ENCODE assay signal across 15 mouse cellular contexts in the genomic region with DNA sequence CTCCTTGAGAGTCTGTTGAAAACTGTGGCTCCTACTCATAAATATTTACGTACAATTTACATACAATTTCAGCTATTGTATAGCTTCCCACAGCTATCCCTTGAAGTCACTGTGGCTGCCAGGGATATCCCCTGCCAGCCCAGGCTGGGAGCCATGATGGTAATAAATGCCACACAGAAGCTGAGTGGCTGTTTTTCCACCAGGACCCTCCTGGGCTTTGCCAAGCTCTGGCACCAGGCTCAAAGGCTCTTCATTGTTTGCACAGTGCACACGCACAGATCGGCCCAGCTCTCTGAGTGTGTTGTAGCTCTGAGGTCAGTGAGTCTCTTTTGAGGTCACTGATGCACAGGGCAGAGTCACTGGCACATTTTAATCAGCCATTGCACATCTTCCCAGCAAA. TPM values are rescaled to one million over a fixed set of nuclear protein-coding genes. Genes with fewer than 3 reads are reported as not detected.
A peak's percentile ranks its signal among the peaks of the same experiment; 100 is the strongest.
DNase-seq lines count a peak whose midpoint lies in the region; ATAC-seq lines count a peak whose summit lies in the region.
"Had no signal": no experiment of that assay in that cellular context is flagged by ENCODE, and none has a peak within 500 bp of the region (broad histone marks: within the 10 kb centered on the region; RNA-seq: fewer than 3 reads in every experiment).

No protein-coding gene starts in this region.

- WGBS in hindbrain, embryonic 16.5 days = 36% methylated on average over 3 of the region's 3 CpGs
- 67% methylated on average over 3 of the region's 3 CpGs for WGBS in hindbrain, embryonic 10.5 days
- WGBS in lung, embryonic 15.5 days = 52% methylated on average over 3 of the region's 3 CpGs
- WGBS in intestine, embryonic 16.5 days = 39% methylated on average over 3 of the region's 3 CpGs
- 50% methylated on average over 3 of the region's 3 CpGs for WGBS in stomach, embryonic 16.5 days

- H3K4me3 ChIP-seq in hindbrain, embryonic 16.5 days (ENCODE audit: low read length) = no peak overlapping the region
- H3K4me3 ChIP-seq in hindbrain, embryonic 10.5 days = no peak overlapping the region
- no peak overlapping the region for H3K4me3 ChIP-seq in lung, embryonic 15.5 days
- no peak overlapping the region for H3K4me3 ChIP-seq in intestine, embryonic 16.5 days (ENCODE audit: low read length)
- H3K4me3 ChIP-seq in stomach, embryonic 16.5 days (replicated peaks; ENCODE audit: low read length) = no peak overlapping the region
- H3K4me3 ChIP-seq: forebrain, embryonic 10.5 days; myocyte had no signal

- peak; percentile 63 for ATAC-seq in hindbrain, embryonic 16.5 days
- no peak for ATAC-seq in lung, embryonic 15.5 days (ENCODE audit: borderline replicate concordance, extremely low read depth, low FRiP score, low TSS enrichment)
- ATAC-seq in intestine, embryonic 16.5 days = 0 out of 2 replicates have a peak, but pooled peaks have one; percentile 22
- no peak for ATAC-seq in stomach, embryonic 16.5 days (ENCODE audit: insufficient read depth, low FRiP score)
- ATAC-seq in CD4-positive, CD25-positive, alpha-beta regulatory T cell, adult 4 months = no peak
- ATAC-seq: inflammation-experienced regulatory T-cells, adult 6 months had no signal

- H3K27me3 ChIP-seq in hindbrain, embryonic 16.5 days (replicated peaks; ENCODE audit: control insufficient read depth, insufficient read depth, low read length) = no peaks in the 10 kb centered on the region; the same call in 1 of the 2 replicates
- no peaks in the 10 kb centered on the region for H3K27me3 ChIP-seq in hindbrain, embryonic 10.5 days (ENCODE audit: insufficient read depth, poor library complexity, severe bottlenecking)
- no peaks in the 10 kb centered on the region for H3K27me3 ChIP-seq in lung, embryonic 15.5 days
- H3K27me3 ChIP-seq in intestine, embryonic 16.5 days (replicated peaks; ENCODE audit: control insufficient read depth, insufficient read depth, low read length) = no peaks in the 10 kb centered on the region
- no peaks in the 10 kb centered on the region for H3K27me3 ChIP-seq in stomach, embryonic 16.5 days (ENCODE audit: control insufficient read depth, insufficient read depth, low read length)

- DNase-seq in hindbrain, embryonic 10.5 days (ENCODE audit: low spot score) = no peak
- no peak for DNase-seq in lung, postnatal 14 days
- DNase-seq: adrenal gland, adult 8-10 months; cerebellum, adult 9-10 months; spleen, adult 18-20 months had no signal

- H3K4me1 ChIP-seq in hindbrain, embryonic 16.5 days (ENCODE audit: control insufficient read depth, insufficient read depth, low read depth, low read length) = no peaks in the 10 kb centered on the region
- H3K4me1 ChIP-seq in hindbrain, embryonic 10.5 days (replicated peaks) = peaks cover 23% of the 10 kb centered on the region
- H3K4me1 ChIP-seq in lung, embryonic 15.5 days = peaks cover 33% of the 10 kb centered on the region
- peaks cover 38% of the 10 kb centered on the region for H3K4me1 ChIP-seq in intestine, embryonic 16.5 days (ENCODE audit: control insufficient read depth, insufficient read depth, low read length)
- H3K4me1 ChIP-seq in stomach, embryonic 16.5 days (ENCODE audit: control insufficient read depth, insufficient read depth, low read length) = peaks cover 29% of the 10 kb centered on the region

- no peaks in the 10 kb centered on the region for H3K9me3 ChIP-seq in hindbrain, embryonic 16.5 days (ENCODE audit: control insufficient read depth, low read length)
- no peaks in the 10 kb centered on the region for H3K9me3 ChIP-seq in hindbrain, embryonic 10.5 days
- no peaks in the 10 kb centered on the region for H3K9me3 ChIP-seq in lung, embryonic 15.5 days
- no peaks in the 10 kb centered on the region for H3K9me3 ChIP-seq in intestine, embryonic 16.5 days (ENCODE audit: control insufficient read depth, low read length)
- no peaks in the 10 kb centered on the region for H3K9me3 ChIP-seq in stomach, embryonic 16.5 days (replicated peaks; ENCODE audit: control insufficient read depth, low read length)
- H3K9me3 ChIP-seq: forebrain, embryonic 10.5 days; G1E had no signal

- H3K27ac ChIP-seq in hindbrain, embryonic 16.5 days (ENCODE audit: low read depth, low read length) = no peak overlapping the region
- no peak overlapping the region for H3K27ac ChIP-seq in hindbrain, embryonic 10.5 days
- 0 out of 2 replicates have a peak overlapping the region, but pooled peaks have one; percentile 33 for H3K27ac ChIP-seq in lung, embryonic 15.5 days
- H3K27ac ChIP-seq in intestine, embryonic 16.5 days (ENCODE audit: low read length) = peak overlapping the region; percentile 83
- peak overlapping the region; percentile 86; the same call in 1 of the 2 replicates for H3K27ac ChIP-seq in stomach, embryonic 16.5 days (ENCODE audit: low read length)
- H3K27ac ChIP-seq: forebrain, embryonic 10.5 days; kidney, postnatal 0 days had no signal

- H3K36me3 ChIP-seq in hindbrain, embryonic 16.5 days (ENCODE audit: control insufficient read depth, insufficient read depth, low read length) = no peaks in the 10 kb centered on the region
- no peaks in the 10 kb centered on the region for H3K36me3 ChIP-seq in hindbrain, embryonic 10.5 days
- H3K36me3 ChIP-seq in lung, embryonic 15.5 days = no peaks in the 10 kb centered on the region
- no peaks in the 10 kb centered on the region for H3K36me3 ChIP-seq in intestine, embryonic 16.5 days (ENCODE audit: control insufficient read depth, insufficient read depth, low read length)
- H3K36me3 ChIP-seq in stomach, embryonic 16.5 days (ENCODE audit: control insufficient read depth, insufficient read depth, low read length) = no peaks in the 10 kb centered on the region
- H3K36me3 ChIP-seq: forebrain, embryonic 10.5 days; G1E had no signal

- no peak overlapping the region for H3K4me2 ChIP-seq in hindbrain, embryonic 16.5 days (ENCODE audit: low read length)
- no peak overlapping the region for H3K4me2 ChIP-seq in lung, embryonic 15.5 days
- H3K4me2 ChIP-seq in intestine, embryonic 16.5 days (ENCODE audit: low read depth, low read length) = no peak overlapping the region
- H3K4me2 ChIP-seq in stomach, embryonic 16.5 days (ENCODE audit: low read depth, low read length) = no peak overlapping the region

- H3K9ac ChIP-seq in hindbrain, embryonic 16.5 days (ENCODE audit: low read depth, low read length) = no peak overlapping the region
- no peak overlapping the region for H3K9ac ChIP-seq in lung, embryonic 15.5 days
- no peak overlapping the region for H3K9ac ChIP-seq in intestine, embryonic 16.5 days (ENCODE audit: low read depth, low read length)
- H3K9ac ChIP-seq in stomach, embryonic 16.5 days (ENCODE audit: low read length) = no peak overlapping the region

RNA-seq across cellular contexts. Expression of a gene that starts 28.2 kb away (rescaled TPM):
- 1.9 and 2.1 TPM in 2 replicates for polyA plus RNA-seq in hindbrain, embryonic 16.5 days (2015; fragmentation: Nextera tagmentation; extraction: Ambion mirVana)
- polyA plus RNA-seq in hindbrain, embryonic 10.5 days (2016; fragmentation: Nextera tagmentation; extraction: Ambion mirVana) = 1.6 and 2.4 TPM in 2 replicates
- 3.3 and 3.4 TPM in 2 replicates for polyA plus RNA-seq in lung, embryonic 15.5 days (2015; fragmentation: Nextera tagmentation; extraction: Ambion mirVana)
- polyA plus RNA-seq in intestine, embryonic 16.5 days (2015; fragmentation: Nextera tagmentation; extraction: Ambion mirVana) = 3.5 and 4.0 TPM in 2 replicates
- polyA plus RNA-seq in stomach, embryonic 16.5 days (2015; fragmentation: Nextera tagmentation; extraction: Ambion mirVana) = 6.4 and 6.7 TPM in 2 replicates
- 10 to 100 TPM; 11.3 to 19.9 TPM for polyA plus RNA-seq in CD4-positive, CD25-positive, alpha-beta regulatory T cell, adult 4 months (2017; shearing (Covaris generic))

Comparison
In these comparisons a context has a peak if more than half of its experiments do, and no peak if none do; other contexts are left out.
1. ATAC-seq: peak in hindbrain, embryonic 16.5 days (single experiment) and intestine, embryonic 16.5 days (single experiment); none in lung, embryonic 15.5 days (single experiment), stomach, embryonic 16.5 days (single experiment) and CD4-positive, CD25-positive, alpha-beta regulatory T cell, adult 4 months (single experiment).
2. H3K27ac ChIP-seq: peak in lung, embryonic 15.5 days (single experiment), intestine, embryonic 16.5 days (single experiment) and stomach, embryonic 16.5 days (single experiment); none in hindbrain, embryonic 16.5 days (single experiment) and hindbrain, embryonic 10.5 days (single experiment).